In the genomic region with DNA sequence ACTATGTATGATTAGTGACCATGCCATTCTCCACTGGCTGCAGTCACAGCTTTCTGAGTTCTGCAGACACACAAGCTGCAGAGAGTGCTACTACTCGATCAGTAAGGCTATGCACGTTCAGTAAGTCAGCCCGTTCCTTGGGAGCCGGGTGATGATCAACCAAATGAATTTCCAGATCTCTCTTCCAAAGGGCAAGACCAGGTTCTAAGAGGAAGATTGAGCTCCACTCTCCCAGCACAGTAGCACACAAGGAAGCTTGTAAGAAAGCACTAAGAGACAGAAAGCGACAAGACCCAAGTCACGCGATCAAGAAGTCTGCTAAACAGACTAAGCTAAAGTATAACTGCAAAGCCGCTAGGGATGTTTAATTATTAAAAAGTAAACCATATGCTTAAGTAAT, we compare ENCODE assay signal across 29 mouse cellular contexts. TPM values are rescaled to one million over a fixed set of nuclear protein-coding genes. Genes with fewer than 3 reads are reported as not detected.
DNase-seq lines count a peak whose midpoint lies in the region; ATAC-seq and TF ChIP-seq lines count a peak whose summit lies in the region.
"Had no signal": no experiment of that assay in that cellular context is flagged by ENCODE, and none has a peak within 500 bp of the region (broad histone marks: within the 10 kb centered on the region; RNA-seq: fewer than 3 reads in every experiment).

No protein-coding gene starts in this region.

- peaks cover 15% of the 10 kb centered on the region; the same call in 1 of the 2 replicates for H3K36me3 ChIP-seq in kidney, postnatal 0 days (ENCODE audit: insufficient read depth, low read length)

- H3K4me2 ChIP-seq in kidney, postnatal 0 days (ENCODE audit: low read length): 0 out of 2 replicates have a peak overlapping the region, but pooled peaks have one; percentile 10
- H3K4me2 ChIP-seq: heart, embryonic 11.5 days; hindbrain, embryonic 14.5 days; midbrain, embryonic 15.5 days had no signal

- H3K4me3 ChIP-seq in kidney, postnatal 0 days (replicated peaks; ENCODE audit: low read depth, low read length): no peak overlapping the region
- H3K4me3 ChIP-seq: midbrain, embryonic 15.5 days had no signal

- no peaks in the 10 kb centered on the region for H3K9me3 ChIP-seq in kidney, postnatal 0 days (replicated peaks; ENCODE audit: low read length)
- H3K9me3 ChIP-seq: midbrain, embryonic 15.5 days had no signal

- TF ChIP-seq CTCF in kidney, postnatal 0 days (IDR thresholded peaks at IDR 0.05; ENCODE audit: low read depth): no peak

- H3K9ac ChIP-seq in kidney, postnatal 0 days (ENCODE audit: low read depth, low read length): no peak overlapping the region
- H3K9ac ChIP-seq: hindbrain, embryonic 14.5 days; liver, embryonic 14.5 days; midbrain, embryonic 15.5 days had no signal

- no peaks in the 10 kb centered on the region for H3K4me1 ChIP-seq in kidney, postnatal 0 days (replicated peaks; ENCODE audit: insufficient read depth, low read length)
- H3K4me1 ChIP-seq: midbrain, embryonic 15.5 days had no signal

- peak; percentile 60 for DNase-seq in kidney, adult 18-20 months
- DNase-seq in kidney, postnatal 4 days: no peak
- peak; percentile 69 to 80 for DNase-seq in kidney, adult 8-10 months
- DNase-seq in kidney, postnatal 0 days (ENCODE audit: low spot score): peak; percentile 36
- DNase-seq in yolk sac, embryonic 10.5 days (ENCODE audit: low spot score): peak; percentile 55
- DNase-seq: adrenal gland, adult 8-10 months; B cell, adult 2 months; cerebellum, adult 9-10 months; cerebellum, postnatal 36 days; gastrocnemius, postnatal 25 days; heart, adult 18-20 months; heart, postnatal 36 days; liver; lung, adult 2 months; lung, postnatal 10 days; right cerebral cortex, adult 18-20 months; right cerebral cortex, postnatal 4 days; thymus, adult 2 months; thymus, postnatal 36 days had no signal

- WGBS in kidney, postnatal 0 days: 68% methylated on average over 8 of the region's 8 CpGs

- peak overlapping the region; percentile 51; the same call in 1 of the 2 replicates for H3K27ac ChIP-seq in kidney, postnatal 0 days
- H3K27ac ChIP-seq: hindbrain, embryonic 14.5 days; liver, embryonic 14.5 days; macrophage; midbrain, embryonic 15.5 days had no signal

- H3K27me3 ChIP-seq in kidney, postnatal 0 days (ENCODE audit: insufficient read depth, low read length): no peaks in the 10 kb centered on the region
- H3K27me3 ChIP-seq: midbrain, embryonic 15.5 days had no signal

- peak; percentile 46; the same call in 1 of the 2 replicates for ATAC-seq in kidney, postnatal 0 days (replicated peaks; ENCODE audit: low FRiP score, low read depth)
- ATAC-seq in megakaryocyte progenitor cell, adult 5-6 weeks (replicated peaks; ENCODE audit: poor library complexity): no peak
- no peak for ATAC-seq in frontal cortex, adult (ENCODE audit: low TSS enrichment)
- ATAC-seq: activated CD4-positive, CD25-positive, alpha-beta regulatory T cell, adult 4 months; forebrain, embryonic 14.5 days; inflammation-experienced regulatory T-cells, adult 6 months; midbrain, embryonic 15.5 days had no signal

RNA-seq across cellular contexts. Expression of gene Farsb, which starts 48.0 kb away (rescaled TPM):
- 94.3 and 98.7 TPM in 2 replicates for polyA plus RNA-seq in kidney, postnatal 0 days (2015; fragmentation: Nextera tagmentation; extraction: Ambion mirVana)
- 92.8 and 136 TPM in 2 replicates for total RNA-seq in megakaryocyte progenitor cell, adult 5-6 weeks (2015)
- total RNA-seq in megakaryocyte progenitor cell, adult 5-6 weeks (2017): 62.8 and 73.3 TPM in 2 replicates

Comparison
In these comparisons a context has a peak if more than half of its experiments do, and no peak if none do; other contexts are left out.
1. DNase-seq: peak in kidney, adult 18-20 months (single experiment), kidney, adult 8-10 months (2 of 2), kidney, postnatal 0 days (single experiment) and yolk sac, embryonic 10.5 days (single experiment); none in kidney, postnatal 4 days (0 of 2).